Mouse (Mus musculus) CD4-positive naive resting alpha-beta T cell, adult 57 days (primary cell): ENCODE results near the gene Sult2a4. TPM values are rescaled to one million over a fixed set of nuclear protein-coding genes. Genes with fewer than 3 reads are reported as not detected.

Experiments
- total RNA-seq: library from RNA; stranded (reverse); gene quantifications from one replicate; pipeline ENCODE4 v1.2.4, GENCODE M21; 2023

The Sult2a4 gene
- total RNA-seq, result not detected

DNA sequence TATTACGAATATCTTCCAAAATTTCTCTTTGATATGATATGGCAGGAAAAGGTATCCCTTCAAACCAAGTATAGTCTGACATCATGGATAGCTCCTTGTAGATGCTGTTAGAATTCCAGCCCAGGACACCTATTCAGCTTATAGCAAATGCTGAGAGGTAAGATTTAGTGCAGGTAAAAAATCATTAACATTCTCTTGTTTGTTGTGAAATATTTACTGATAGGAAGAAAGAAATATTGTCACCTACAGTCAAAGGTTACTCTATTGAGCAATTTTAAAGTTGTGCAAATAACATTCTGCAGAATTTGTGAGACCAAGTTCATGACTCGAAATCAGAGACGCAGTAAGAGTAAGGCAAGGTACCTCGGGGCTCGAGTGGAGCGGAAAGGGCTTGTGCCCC is at the start of gene Sult2a4:
Sult2a4 (minus strand) TSS at position 101 of the 400 bp plus-strand sequence.

Other genes with a start within 250 kb of the Sult2a4 start
- gene Sult2a1, start 152.2 kb downstream of the Sult2a4 start, total RNA-seq, result not detected
- gene Sult2a3, start 133.4 kb upstream of the Sult2a4 start, total RNA-seq, result not detected